Mouse (Mus musculus) heart, embryonic 14.5 days (tissue): ENCODE measurements around the gene Gpr150. TPM values are rescaled to one million over a fixed set of nuclear protein-coding genes. Genes with fewer than 3 reads are reported as not detected.

Experiments
- ATAC-seq: fragments of 200-750 bp; cut with Nextera tagmentation; 2 replicates; pipeline ENCODE4 v1.8.0; 2017; ENCODE audit warnings: low read depth, moderate TSS enrichment; ENCODE audit not compliant: insufficient number of reproducible peaks, insufficient read depth, low FRiP score
- H3K27ac ChIP-seq, 2 experiments: fragments of 200-500 bp in 1 of 2; fragments of 300-500 bp in 1 of 2; sonication (generic) in 1 of 2; replicated peaks in 1 of 2; 2 replicates each; pipeline ENCODE4 v1.5.1; 2012 to 2014; ENCODE audit warnings: low read depth in 2 of 2, low read length in 2 of 2, control low read depth in 1 of 2, mild to moderate bottlenecking in 1 of 2, mixed read lengths in 1 of 2; ENCODE audit not compliant: control insufficient read depth in 1 of 2, insufficient read depth in 1 of 2
- H3K27me3 ChIP-seq: fragments of 300-500 bp; sonication (generic); 2 replicates; pipeline ENCODE4 v1.6.1; 2014; ENCODE audit warnings: mild to moderate bottlenecking, low read length, control low read depth; ENCODE audit not compliant: control insufficient read depth, insufficient read depth
- H3K36me3 ChIP-seq: fragments of 300-500 bp; sonication (generic); 2 replicates; pipeline ENCODE4 v1.6.1; 2014; ENCODE audit warnings: mild to moderate bottlenecking, control low read depth, low read length, mixed read lengths; ENCODE audit not compliant: control insufficient read depth, insufficient read depth
- H3K4me1 ChIP-seq, 2 experiments: fragments of 200-500 bp in 1 of 2; fragments of 300-500 bp in 1 of 2; sonication (generic) in 1 of 2; 2 replicates each; pipeline ENCODE4 v1.6.1; 2012 to 2014; ENCODE audit warnings: low read length in 2 of 2, control low read depth in 1 of 2, mixed read lengths in 1 of 2; ENCODE audit not compliant: control insufficient read depth in 2 of 2, insufficient read depth in 2 of 2
- H3K4me2 ChIP-seq: fragments of 300-500 bp; sonication (generic); 2 replicates; pipeline ENCODE4 v1.6.1; 2014; ENCODE audit warnings: mild to moderate bottlenecking, low read length
- H3K4me3 ChIP-seq, 2 experiments: fragments of 200-500 bp in 1 of 2; fragments of 300-500 bp in 1 of 2; sonication (generic) in 1 of 2; 2 replicates each; pipeline ENCODE4 v1.5.1; 2012 to 2014; ENCODE audit warnings: low read length in 2 of 2, mild to moderate bottlenecking in 2 of 2, control low read depth in 1 of 2, low read depth in 1 of 2, moderate library complexity in 1 of 2; ENCODE audit not compliant: control insufficient read depth in 1 of 2, insufficient read depth in 1 of 2
- H3K9ac ChIP-seq: fragments of 300-500 bp; sonication (generic); 2 replicates; pipeline ENCODE4 v1.6.1; 2014; ENCODE audit warnings: mild to moderate bottlenecking, low read length
- H3K9me3 ChIP-seq: fragments of 300-500 bp; sonication (generic); 2 replicates; pipeline ENCODE4 v1.6.1; 2016; ENCODE audit warnings: low read length, control low read depth; ENCODE audit not compliant: control insufficient read depth
- WGBS: fragments of 180-500 bp; shearing (Covaris S2); extraction: QIAGEN DNeasy Blood & Tissue Kit; methylation state at CpG from one replicate; pipeline ENCODE4 v1.1.7; 2014; 5-methylcytosine and 5-hydroxymethylcytosine counted together
- polyA plus RNA-seq: library from polyadenylated mRNA; unstranded; fragments of >200 nt; fragmentation: Nextera tagmentation; extraction: Ambion mirVana; gene quantifications from 2 replicates; pipeline ENCODE4 v1.2.1, GENCODE M21; 2014

Gpr150 gene
- polyA plus RNA-seq, 1 experiment from 2014 or later: not detected

DNA sequence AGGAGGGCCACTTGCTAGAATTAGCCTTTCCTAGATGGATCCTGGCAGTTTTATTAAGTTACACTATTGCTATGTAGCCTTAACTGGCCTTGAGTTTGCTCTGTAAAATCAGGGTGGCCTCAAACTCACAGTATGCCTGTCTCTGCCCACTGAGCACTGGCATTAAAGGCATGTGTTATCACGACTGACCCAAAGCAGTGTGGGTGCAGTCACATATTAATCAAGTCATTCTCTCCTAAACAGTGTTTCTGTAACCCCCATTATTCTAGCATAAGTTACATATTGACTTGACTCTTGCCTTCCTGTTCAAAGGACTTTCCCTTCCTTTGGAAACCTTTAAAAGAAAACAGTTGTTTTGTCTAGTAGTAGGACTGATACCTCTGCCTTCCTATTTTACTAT is 14.3 kb downstream of the Gpr150 start:
- Histone ChIP-seq H3K27ac (no peak overlapping the region), H3K9me3 (no peaks in the 10 kb centered on the region), H3K9ac (no peak overlapping the region), H3K4me2 (no peak overlapping the region), H3K4me1 (no peaks in the 10 kb centered on the region), H3K4me3 (no peak overlapping the region), H3K36me3 (no peaks in the 10 kb centered on the region), H3K27me3 (no peaks in the 10 kb centered on the region)
- ATAC-seq: no peak
- WGBS: 42% methylated on average over 1 of the region's 1 CpGs

DNA sequence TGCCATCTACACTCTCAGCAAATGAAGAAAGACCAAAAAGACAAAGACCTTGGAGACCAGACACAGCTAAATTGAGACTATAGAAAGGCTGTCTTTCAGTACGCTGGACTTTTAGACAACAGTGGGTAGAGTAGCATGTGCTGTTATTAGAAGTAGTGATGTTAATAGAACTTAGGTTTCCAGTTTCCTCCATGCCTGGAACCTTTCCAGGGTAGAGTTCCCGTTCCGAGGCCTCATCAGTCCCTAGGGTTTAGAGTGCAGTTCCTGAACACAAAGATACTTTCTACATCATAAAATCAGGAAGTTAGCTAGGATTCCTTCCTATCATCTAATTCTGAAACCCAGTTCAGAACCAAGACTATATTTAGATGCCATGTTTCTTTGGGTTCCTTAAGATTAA is 32.2 kb downstream of the Gpr150 start:
- no peaks in the 10 kb centered on the region for H3K27me3 ChIP-seq
- no peaks in the 10 kb centered on the region for H3K9me3 ChIP-seq
- H3K9ac ChIP-seq: no peak overlapping the region
- ATAC-seq: no peak
- H3K27ac ChIP-seq: no peak overlapping the region
- no peak overlapping the region for H3K4me2 ChIP-seq
- no peaks in the 10 kb centered on the region for H3K4me1 ChIP-seq
- H3K36me3 ChIP-seq: no peaks in the 10 kb centered on the region
- 60% methylated on average over 3 of the region's 3 CpGs for WGBS
- no peak overlapping the region for H3K4me3 ChIP-seq

DNA sequence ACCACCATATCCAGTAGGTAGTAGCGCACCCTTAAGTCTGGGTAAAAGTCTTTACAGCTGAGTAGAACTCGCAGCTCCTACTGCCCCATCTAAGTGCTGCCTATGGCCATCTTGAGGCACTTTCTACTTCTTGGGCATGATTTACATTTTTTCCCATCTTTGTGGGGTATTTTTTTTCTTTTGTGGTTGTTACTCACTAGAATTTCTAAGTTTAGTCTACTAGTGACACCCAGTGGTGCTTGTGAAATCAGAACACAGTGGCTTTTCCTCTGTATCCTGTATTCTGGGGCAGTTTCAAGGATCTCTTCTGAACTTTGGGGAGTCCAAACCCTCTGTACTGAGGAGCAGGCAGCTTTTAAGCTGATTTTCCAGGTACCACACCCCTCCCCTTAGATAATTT is 35.0 kb downstream of the Gpr150 start:
- Histone ChIP-seq H3K27me3 (no peaks in the 10 kb centered on the region), H3K9ac (no peak overlapping the region), H3K9me3 (no peaks in the 10 kb centered on the region), H3K4me2 (no peak overlapping the region), H3K27ac (no peak overlapping the region), H3K4me3 (no peak overlapping the region), H3K36me3 (no peaks in the 10 kb centered on the region), H3K4me1 (peaks cover under 1 to 9% of the 10 kb centered on the region in 2 experiments; a peak in 3 of 4 replicates)
- WGBS: 92% methylated on average over 2 of the region's 2 CpGs
- ATAC-seq: no peak

DNA sequence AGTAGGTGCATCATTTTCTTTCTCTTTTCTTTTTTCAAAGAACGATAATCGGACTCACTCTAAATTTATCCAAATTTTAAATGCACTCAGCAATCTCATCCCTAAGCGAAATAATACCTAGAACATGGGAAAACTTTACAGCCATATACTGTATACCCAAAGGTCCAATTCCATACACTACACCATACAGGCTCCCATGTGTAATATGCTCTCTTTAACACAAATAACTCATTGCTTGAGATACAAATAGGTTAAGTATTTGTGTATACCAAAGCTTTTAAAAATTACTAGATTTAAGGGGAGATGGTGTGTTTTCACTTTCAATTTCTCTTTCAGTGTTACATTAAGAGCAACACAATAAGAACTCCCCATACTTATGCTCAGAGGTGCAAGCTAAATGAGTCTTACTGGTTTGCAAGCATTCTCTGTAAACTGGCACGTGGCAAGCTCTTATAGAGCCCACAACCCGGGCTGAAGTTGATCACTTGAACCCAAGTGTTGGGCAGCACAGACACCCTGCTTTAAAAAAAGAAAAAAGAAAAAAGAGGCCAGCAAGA is 37.9 kb downstream of the Gpr150 start:
- WGBS: 44% methylated on average over 5 of the region's 5 CpGs
- Histone ChIP-seq H3K27ac (no peak overlapping the region), H3K9ac (peak overlapping the region; percentile 64), H3K27me3 (no peaks in the 10 kb centered on the region), H3K4me3 (peak overlapping the region; percentile 77 to 81; a peak in 3 of 4 replicates), H3K36me3 (no peaks in the 10 kb centered on the region), H3K9me3 (no peaks in the 10 kb centered on the region), H3K4me1 (peaks cover 2 to 9% of the 10 kb centered on the region in 2 experiments; a peak in 3 of 4 replicates), H3K4me2 (peak overlapping the region; percentile 82)
- ATAC-seq: peak; percentile 7; the same call in 1 of the 2 replicates

DNA sequence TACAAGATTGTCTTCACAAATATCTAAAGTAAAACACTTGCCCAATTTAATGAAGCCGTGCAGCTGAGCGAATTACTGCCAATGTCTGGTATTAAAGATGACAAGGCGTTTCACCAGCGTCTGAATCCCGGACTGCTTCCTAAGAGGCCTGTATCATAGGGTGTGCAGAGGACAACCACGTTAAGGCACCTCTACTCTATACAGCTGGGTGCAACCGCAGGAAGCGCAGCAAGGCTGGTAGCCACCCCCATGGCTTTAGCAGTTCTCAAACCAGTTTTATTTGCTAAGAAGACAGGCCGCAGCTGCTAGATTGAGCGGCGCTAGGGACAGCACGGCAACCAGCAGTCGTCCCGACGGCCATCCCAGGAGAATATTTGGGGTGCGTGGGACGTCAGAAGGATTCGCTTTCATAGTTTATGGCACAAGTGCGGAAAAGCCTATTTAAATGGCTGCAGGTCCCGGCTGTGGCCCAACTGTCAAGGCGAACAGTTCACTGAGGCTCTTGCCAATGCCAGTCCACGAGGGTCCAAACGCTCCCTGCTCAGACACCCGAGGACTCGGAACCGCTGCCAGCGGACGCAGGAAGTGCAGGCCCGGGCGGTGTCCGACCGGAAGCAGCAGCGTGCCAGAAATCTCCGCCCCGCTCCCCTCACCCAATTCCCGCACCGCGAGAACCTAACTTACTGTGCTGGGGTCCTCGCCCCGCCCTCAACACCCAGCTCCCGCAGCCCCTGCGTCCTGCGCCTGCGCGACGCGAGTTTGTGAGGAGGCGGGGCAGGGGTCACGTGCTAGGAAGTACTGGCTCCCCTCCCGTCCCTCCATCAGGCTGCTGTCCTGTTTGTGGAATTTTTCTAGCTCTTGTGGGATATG is 38.6 kb downstream of the Gpr150 start, which contains the start of gene Rfesd:
TSS of gene Rfesd (minus strand) at position 746 of the 870 bp plus-strand sequence.
- Histone ChIP-seq H3K4me2 (peak within 1 kb of the TSS; percentile 82), H3K9me3 (no peaks in the 10 kb centered on the region), H3K4me3 (peak within 1 kb of the TSS; percentile 77 to 81), H3K27ac (peak within 1 kb of the TSS; percentile 96), H3K27me3 (no peaks in the 10 kb centered on the region), H3K4me1 (peaks cover 2 to 9% of the 10 kb centered on the region in 2 experiments; a peak in 3 of 4 replicates), H3K36me3 (no peaks in the 10 kb centered on the region), H3K9ac (peak within 1 kb of the TSS; percentile 96)
- ATAC-seq: peak; percentile 100
- WGBS: under 1% methylated on average over 50 of the region's 50 CpGs

DNA sequence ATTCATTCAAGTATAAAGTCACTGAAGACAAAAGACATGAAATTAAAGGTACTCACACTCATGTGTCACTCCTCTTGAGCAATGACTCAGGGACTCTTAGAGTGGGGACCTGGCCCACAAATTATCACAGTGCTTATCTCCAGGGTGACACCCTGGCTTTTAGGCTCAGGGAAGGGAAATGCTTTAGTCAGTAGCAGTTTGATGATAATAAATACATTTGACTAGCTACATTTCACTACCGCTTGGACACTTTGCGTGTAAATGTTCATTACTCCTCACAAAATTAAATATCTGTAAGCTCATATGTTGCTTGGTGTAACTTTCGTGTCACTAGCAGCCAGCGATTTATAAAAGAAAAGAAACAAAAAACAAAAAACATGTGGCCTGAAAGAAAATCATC is 39.3 kb downstream of the Gpr150 start:
- no peaks in the 10 kb centered on the region for H3K36me3 ChIP-seq

DNA sequence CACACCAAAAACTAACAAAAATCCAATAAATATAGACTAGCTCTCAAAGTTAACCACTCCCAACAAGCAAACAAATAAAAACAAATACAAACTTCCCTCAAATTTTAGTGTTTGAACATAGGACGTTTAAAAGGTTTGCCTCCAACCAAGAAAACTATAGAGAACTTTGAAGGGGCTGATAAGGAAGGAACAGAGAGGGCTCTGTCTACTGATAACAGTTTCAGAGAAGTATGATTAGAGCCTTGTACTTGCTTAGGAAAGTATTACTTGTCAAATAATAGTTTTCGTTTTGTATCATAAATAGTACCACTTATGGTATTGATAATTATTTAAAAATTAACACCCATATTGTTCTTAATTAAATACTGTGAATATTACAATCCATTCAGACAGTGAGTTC is 42.3 kb downstream of the Gpr150 start:
- Histone ChIP-seq H3K9me3 (no peaks in the 10 kb centered on the region), H3K27me3 (no peaks in the 10 kb centered on the region), H3K36me3 (no peaks in the 10 kb centered on the region), H3K4me2 (no peak overlapping the region), H3K4me1 (peaks cover 2 to 9% of the 10 kb centered on the region in 2 experiments; a peak in 3 of 4 replicates), H3K9ac (no peak overlapping the region), H3K27ac (no peak overlapping the region), H3K4me3 (no peak overlapping the region)
- ATAC-seq: no peak
- 35% methylated on average over 2 of the region's 2 CpGs for WGBS

More for the DNA sequence above, 39.3 kb downstream of the Gpr150 start:
- Histone ChIP-seq H3K4me2 (peak overlapping the region; percentile 82), H3K27me3 (no peaks in the 10 kb centered on the region), H3K27ac (peak overlapping the region; percentile 96; a peak in 3 of 4 replicates), H3K4me1 (peaks cover 2 to 9% of the 10 kb centered on the region in 2 experiments; a peak in 3 of 4 replicates), H3K9ac (peak overlapping the region; percentile 96), H3K4me3 (peak overlapping the region; percentile 77 to 81; a peak in 3 of 4 replicates), H3K9me3 (no peaks in the 10 kb centered on the region)
- ATAC-seq: no peak
- 61% methylated on average over 4 of the region's 4 CpGs for WGBS
